ENCODE assay signal across 15 mouse cellular contexts in the genomic region with DNA sequence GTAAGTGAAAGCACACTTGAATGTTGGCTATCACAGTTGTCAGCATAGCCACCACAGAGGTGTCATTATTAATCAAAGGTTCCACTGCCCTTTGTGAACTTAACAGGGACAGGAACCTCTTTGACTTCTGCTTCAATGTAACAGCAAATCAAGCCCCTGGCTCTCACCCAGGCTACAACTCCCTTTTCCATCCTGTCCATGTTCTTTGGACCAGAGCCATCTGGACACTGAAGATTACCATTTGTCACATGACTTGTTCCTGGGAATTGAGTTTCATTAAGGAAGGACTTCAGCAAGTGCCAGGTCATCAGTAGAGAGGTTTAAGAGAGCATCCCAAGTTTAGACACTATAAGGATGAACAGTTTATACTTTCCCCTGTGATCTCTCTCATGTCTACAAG. TPM values are rescaled to one million over a fixed set of nuclear protein-coding genes. Genes with fewer than 3 reads are reported as not detected.
DNase-seq lines count a peak whose midpoint lies in the region; ATAC-seq lines count a peak whose summit lies in the region.
"Had no signal": no experiment of that assay in that cellular context is flagged by ENCODE, and none has a peak within 500 bp of the region (broad histone marks: within the 10 kb centered on the region; RNA-seq: fewer than 3 reads in every experiment).

No protein-coding gene starts in this region.

- H3K4me2 ChIP-seq in hindbrain, embryonic 12.5 days (replicated peaks), result no peak overlapping the region
- H3K4me2 ChIP-seq: forebrain, embryonic 13.5 days; limb, embryonic 12.5 days; neural tube, embryonic 13.5 days had no signal

- no peak for ATAC-seq in hindbrain, embryonic 12.5 days (ENCODE audit: low FRiP score)
- ATAC-seq: forebrain, embryonic 13.5 days; hindbrain, embryonic 16.5 days had no signal

- no peaks in the 10 kb centered on the region for H3K9me3 ChIP-seq in hindbrain, embryonic 12.5 days (replicated peaks)
- H3K9me3 ChIP-seq: forebrain, embryonic 13.5 days; limb, embryonic 12.5 days; megakaryocyte, embryonic 14.5 days; neural tube, embryonic 13.5 days had no signal

- peak; percentile 50 for DNase-seq in gastrocnemius, adult 18-20 months (ENCODE audit: low spot score)
- no peak for DNase-seq in gastrocnemius, postnatal 10 days
- DNase-seq in NIH3T3 (ENCODE audit: low read depth), result peak; percentile 27
- peak; percentile 36 for DNase-seq in gastrocnemius, postnatal 14 days
- DNase-seq in kidney, postnatal 25 days, result peak; percentile 79 to 80
- no peak for DNase-seq in B cell, adult 2 months
- no peak for DNase-seq in left cerebral cortex, adult 9 months (ENCODE audit: low spot score in 2 of 2)
- DNase-seq: spleen, adult 18-20 months; thymus, postnatal 4 days had no signal

- peaks cover 6% of the 10 kb centered on the region for H3K4me1 ChIP-seq in hindbrain, embryonic 12.5 days
- H3K4me1 ChIP-seq: forebrain, embryonic 13.5 days had no signal

- no peaks in the 10 kb centered on the region for H3K27me3 ChIP-seq in hindbrain, embryonic 12.5 days
- H3K27me3 ChIP-seq: forebrain, embryonic 13.5 days; limb, embryonic 12.5 days; megakaryocyte, embryonic 14.5 days; neural tube, embryonic 13.5 days had no signal

- intact Hi-C loops in gastrocnemius, postnatal 14 days (cut with DNase I; ENCODE audit: low total_unique reads), result no loop called here

- H3K4me3 ChIP-seq in hindbrain, embryonic 12.5 days, result no peak overlapping the region
- H3K4me3 ChIP-seq: forebrain, embryonic 13.5 days; limb, embryonic 12.5 days; megakaryocyte, embryonic 14.5 days; neural tube, embryonic 13.5 days had no signal

- no peak overlapping the region for H3K27ac ChIP-seq in hindbrain, embryonic 12.5 days
- H3K27ac ChIP-seq: forebrain, embryonic 13.5 days; limb, embryonic 12.5 days; neural tube, embryonic 13.5 days had no signal

- no peak overlapping the region for H3K9ac ChIP-seq in hindbrain, embryonic 12.5 days
- H3K9ac ChIP-seq: forebrain, embryonic 13.5 days; limb, embryonic 12.5 days; neural tube, embryonic 13.5 days had no signal

- H3K36me3 ChIP-seq in hindbrain, embryonic 12.5 days, result no peaks in the 10 kb centered on the region
- H3K36me3 ChIP-seq: limb, embryonic 12.5 days; neural tube, embryonic 13.5 days had no signal

RNA-seq across cellular contexts. Expression of a gene that starts 44.5 kb away (rescaled TPM):
- 1 to 10 TPM; 1.1 to 2.1 TPM for total RNA-seq in gastrocnemius, adult 18-20 months (2021)
- total RNA-seq in gastrocnemius, postnatal 10 days (2021), result 1 to 10 TPM; 2.0 to 2.8 TPM
- total RNA-seq in gastrocnemius, postnatal 14 days (2021), result 1 to 10 TPM; 1.1 to 2.5 TPM
- polyA plus RNA-seq in hindbrain, embryonic 12.5 days (2016; fragmentation: Nextera tagmentation; extraction: Ambion mirVana), result 55.3 and 60.5 TPM in 2 replicates

Comparison
In these comparisons a context has a peak if more than half of its experiments do, and no peak if none do; other contexts are left out.
1. DNase-seq: peak in gastrocnemius, adult 18-20 months (single experiment), NIH3T3 (single experiment), gastrocnemius, postnatal 14 days (single experiment) and kidney, postnatal 25 days (2 of 2); none in gastrocnemius, postnatal 10 days (single experiment), B cell, adult 2 months (0 of 2) and left cerebral cortex, adult 9 months (0 of 2).